Mouse (Mus musculus) 3134 (cell line): ENCODE data around the gene Ptov1.
"Not testable (repeated sequence)": the region's sequence is repeated elsewhere in the genome, so short reads cannot be mapped to it uniquely, and the experiment has no call there.

Source experiments
- DNase-seq: peaks from one replicate; pipeline ENCODE4 v3.0.0-alpha.2; 2011; ENCODE audit warnings: low spot score; ENCODE audit not compliant: insufficient read length; ENCODE audit errors: extremely low read depth

The Ptov1 gene

DNA sequence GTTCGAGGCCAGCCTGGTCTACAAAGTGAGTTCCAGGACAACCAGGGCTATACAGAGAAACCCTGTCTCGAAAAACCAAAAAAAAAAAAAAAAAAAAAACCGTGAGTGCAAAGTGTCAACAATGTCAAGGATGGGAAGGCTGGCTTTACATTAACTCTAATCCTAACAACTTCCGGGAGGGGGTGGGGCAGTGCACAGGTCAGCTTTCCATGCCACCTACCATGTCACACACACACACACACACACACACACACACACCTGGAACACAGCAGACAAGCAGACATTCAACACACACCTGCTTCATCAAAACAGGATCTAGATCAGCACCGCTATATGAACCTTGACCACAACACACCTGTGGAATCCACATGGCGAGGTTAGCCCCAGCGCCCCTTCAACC is 20.6 kb upstream of the Ptov1 start:
- DNase-seq = no peak

DNA sequence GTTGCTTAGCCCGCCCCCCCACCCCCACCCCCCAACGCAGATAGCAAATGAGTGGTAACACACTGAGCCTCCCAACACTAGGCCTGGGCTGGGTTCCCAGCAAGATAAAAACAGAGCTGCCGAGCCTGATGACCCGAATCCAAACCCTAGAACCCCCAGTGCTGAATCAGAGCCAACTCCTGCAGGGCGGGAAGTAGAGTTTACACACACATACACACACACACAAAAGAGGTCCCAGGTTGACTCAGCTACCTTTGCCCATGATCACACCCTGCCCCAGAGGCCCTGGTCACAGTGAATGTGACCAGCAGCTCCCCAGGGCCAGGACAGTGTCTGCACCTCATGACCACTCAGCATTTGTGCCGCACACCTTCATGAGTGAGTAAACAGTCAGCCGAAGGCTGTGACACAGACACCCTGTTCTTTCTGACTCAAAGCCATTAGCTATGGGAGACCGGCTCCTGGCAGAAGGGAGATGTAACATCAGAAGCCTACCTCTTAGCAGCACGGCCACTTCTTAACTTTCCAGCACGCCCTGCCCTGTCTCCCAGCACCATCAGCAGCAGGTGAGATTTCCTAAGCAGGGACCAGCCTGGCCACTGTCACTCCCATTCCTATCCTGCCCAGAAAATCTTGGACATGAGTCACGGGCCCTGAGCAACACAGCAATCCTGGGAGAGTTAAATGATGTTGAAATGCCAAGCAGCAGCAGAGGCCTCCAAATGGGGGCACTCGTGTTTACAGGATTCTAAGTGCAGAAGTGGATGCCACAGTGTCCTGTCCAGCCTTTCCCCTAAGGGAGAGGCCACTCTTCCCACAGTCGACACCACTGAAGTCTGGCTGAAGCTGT is 18.9 kb upstream of the Ptov1 start:
- DNase-seq = peak; percentile 48

- DNase-seq = no peak
These were observed 17.4 kb upstream of the Ptov1 start for GRCm38 (mm10) chr7:44886964-44887363.

DNA sequence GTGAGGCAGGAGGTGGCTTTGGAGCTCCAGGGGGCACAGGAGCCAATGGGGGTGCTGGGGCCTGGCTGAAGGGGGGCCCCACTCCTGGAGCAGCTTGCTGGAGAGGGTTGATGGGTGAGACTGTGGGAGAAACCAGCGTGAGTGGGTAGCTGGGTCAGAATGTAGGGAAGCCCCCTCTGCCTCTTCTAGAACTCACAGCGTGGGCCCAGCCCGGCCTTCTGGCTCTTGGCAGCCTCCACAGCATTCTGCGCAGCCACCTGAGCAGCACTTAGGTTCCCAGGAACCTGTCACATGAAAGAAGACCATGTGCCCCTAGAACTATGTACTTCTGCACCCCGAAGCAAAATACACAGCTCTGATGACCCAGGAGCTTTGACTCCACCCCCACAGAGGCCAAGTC is 15.0 kb upstream of the Ptov1 start:
- no peak for DNase-seq

DNA sequence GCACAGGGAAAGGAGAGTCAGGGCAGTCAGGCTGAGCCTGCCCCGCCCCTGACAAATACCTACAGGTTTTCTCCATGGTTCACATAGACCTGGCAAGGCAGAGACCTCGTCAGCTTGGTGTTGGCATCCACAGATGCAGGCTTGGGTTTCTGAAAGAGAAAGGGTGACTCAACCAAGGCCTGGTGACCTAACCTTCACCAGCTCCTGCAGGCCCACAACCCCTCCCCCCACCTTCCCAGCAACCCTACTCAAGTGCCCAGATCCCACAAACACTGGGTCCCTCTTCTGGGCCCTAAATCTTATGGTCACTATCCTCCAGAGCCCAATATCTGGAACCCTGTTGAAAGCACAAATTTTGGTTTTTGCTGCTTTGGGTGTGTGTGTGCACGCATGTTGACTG is 13.4 kb upstream of the Ptov1 start:
- DNase-seq = no peak

- DNase-seq = no peak
These were observed 8.2 kb upstream of the Ptov1 start for GRCm38 (mm10) chr7:44877833-44878232.

- DNase-seq = not testable (repeated sequence)
These were observed 2.2 kb upstream of the Ptov1 start for GRCm38 (mm10) chr7:44871774-44872173.

GRCm38 (mm10) chr7:44871181-44871580 is 1.6 kb upstream of the Ptov1 start:
- DNase-seq = no peak

DNA sequence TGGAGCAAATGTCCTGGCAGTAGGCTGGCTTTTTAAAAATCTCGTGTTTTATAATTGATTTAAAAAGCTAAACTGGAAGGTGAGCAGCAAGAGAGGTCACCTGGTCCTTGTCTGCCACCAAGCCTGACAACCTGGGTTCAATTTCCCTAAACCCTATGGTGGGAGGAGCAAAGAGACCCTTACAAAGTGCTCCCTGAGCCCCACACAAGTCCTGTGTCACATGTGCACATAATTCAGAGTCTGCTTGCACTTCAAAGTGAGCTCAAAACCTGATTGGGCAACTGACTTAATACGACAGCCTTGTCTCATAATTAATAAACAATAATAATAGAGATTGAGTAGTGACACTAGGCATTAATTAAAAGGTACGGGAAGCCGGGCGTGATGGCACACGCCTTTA is 1.0 kb upstream of the Ptov1 start:
- no peak for DNase-seq

GRCm38 (mm10) chr7:44868919-44869696 is 480 bp downstream of the Ptov1 start:
- peak; percentile 71 for DNase-seq

- no peak for DNase-seq
These were observed 1.1 kb downstream of the Ptov1 start for GRCm38 (mm10) chr7:44868465-44868864.

- no peak for DNase-seq
These were observed 1.8 kb downstream of the Ptov1 start for GRCm38 (mm10) chr7:44867802-44868201.

DNA sequence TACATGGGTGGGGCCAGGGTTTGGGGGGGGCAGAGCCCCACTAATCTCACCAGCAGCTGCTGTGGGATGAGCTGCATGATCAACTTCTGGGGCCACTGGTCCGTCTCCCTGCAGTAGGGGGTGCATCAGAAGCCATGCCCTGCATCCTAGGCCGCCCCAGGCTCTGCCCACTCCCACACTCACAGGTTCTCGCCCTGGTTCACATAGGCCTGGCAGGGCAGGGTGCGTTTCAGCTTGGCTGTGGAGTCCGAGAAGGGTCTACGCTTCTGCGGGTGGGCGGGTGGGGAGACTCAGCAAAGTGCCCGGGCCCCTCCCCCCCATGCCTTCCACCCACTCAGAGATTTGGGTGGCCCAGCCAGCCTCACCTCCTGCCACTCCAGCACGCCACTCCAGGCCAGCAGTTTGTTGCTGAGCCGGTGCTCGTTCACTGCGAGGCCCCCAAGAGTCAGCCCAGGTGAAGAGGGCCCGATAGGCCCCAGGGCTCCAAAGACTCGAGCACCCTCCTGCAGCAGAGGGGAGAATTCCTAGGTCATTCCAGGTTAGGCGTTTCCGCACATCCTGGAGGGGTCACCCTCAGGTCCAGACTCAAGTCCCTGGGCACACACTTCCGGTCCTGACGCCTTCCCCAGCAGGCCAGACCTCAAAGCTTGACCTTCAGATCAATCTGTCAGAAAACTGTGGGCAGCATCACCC is 2.4 kb downstream of the Ptov1 start:
- DNase-seq = no peak

DNA sequence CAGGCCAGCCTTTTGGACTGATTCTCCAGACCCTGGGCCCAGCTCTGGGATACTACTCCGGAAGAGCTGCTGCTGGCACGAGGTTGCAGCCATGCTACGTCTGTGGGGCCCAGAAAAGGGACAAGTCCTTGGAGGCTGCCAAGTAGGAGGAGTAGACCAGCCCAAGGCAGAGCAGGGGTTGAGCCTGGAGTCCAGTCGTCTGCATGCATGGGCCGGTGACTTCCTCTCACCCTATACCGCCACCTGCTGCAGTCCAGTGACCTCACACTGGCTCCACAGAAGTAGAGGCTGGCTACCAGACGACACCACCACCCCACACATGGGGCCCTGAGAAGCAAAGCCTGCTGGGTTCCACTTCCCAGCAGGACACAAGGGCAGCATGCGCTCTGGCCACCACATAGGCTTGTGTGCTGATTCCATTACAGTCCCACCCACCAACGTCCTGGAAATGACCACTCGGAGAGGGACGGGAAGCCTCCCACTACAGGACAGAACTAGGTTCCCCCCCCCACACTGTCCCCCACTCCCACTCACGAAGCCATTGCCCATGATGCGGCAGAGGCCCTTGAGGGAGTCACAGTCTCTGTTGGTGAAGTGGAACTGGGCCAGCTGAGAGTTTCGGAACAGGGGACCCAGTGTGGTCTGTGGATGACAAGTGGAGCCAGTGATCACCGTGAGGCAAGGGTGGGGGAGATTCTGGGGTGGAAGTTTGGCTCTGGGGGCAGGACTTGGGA is 3.1 kb downstream of the Ptov1 start:
- DNase-seq = peak; percentile 64

DNA sequence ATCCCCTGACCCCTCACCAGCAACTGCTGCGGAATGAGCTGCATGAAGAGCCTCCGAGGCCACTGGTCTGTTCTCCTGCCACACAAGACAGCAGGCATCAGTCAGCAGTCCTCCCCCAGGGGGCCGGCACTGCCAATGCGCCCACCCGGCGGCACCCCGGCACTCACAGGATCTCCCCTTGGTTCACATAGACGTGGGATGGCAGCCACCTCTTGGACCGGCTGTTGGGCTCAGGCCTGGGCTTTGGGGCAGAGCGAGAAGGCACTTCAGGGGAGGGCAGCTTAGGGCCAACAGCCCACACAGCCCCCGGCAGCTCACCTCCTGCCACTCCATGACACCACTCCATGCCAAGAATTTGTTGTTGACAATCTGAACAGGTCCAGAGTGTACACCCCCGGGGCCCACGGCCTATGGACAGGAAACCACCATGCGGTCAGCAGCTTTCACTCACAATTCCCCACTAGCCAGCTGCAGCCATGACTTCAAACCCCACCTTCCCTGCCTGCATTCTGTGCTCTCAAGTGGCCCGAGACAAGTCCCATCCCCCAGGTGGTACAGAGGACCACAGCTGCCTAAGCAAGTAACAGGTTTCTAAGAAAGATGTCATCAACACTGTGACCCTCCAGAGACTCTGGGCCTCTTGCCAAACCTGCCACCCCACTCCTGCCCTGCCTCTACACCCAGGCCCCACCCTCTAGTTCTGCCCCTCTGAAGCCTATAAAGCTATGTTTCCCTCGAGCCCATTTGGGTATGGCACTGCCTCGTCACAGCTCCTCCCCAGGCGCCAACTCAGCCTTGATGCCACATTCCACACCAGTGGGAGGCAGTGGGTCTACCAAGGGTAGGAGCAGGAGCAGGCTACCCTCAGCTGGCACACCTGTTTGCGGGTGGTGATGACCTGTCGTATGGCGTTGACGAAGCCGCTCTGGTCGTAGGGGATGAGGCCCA is 4.7 kb downstream of the Ptov1 start:
- DNase-seq = no peak

GRCm38 (mm10) chr7:44863982-44864494 is 5.5 kb downstream of the Ptov1 start:
- DNase-seq = no peak

DNA sequence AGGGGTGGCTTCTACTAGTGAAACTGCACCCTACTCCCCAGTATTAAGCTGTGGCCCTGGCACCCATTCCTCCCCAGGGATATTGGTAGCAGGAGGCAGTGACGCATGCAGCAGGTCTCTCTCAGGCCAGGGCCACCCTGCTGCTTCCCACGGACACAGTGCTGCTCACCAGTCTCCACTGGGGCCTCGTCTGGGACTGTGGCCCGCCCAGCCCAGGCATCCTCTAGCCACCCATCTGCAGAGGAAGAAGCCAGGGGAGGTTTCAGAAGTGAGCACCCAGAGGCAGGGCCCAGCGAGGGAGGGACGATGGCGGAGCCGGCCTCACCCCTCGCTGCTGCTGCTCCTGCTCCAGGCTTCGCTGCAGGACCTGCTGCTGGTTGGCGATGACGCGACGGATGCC is 6.4 kb downstream of the Ptov1 start:
- no peak for DNase-seq

DNA sequence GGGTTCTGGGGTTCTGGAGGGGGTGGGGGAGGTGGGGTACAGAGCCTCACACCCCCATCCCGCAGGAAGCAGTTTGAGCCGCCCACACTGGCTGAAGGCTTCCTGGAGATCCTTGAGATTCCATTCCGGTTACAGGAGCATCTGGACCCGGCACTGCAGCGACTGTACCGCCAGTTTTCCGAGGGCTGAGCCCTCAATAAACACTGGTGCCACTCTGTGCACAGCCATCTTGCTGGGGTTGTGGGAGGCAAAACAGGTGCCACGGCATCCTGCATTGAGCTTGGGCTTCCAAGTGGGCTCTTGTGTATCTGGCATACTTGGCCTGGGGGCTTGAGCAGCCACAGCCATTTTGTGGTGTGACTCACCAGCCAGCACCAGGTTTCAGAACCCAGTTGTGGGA is 7.2 kb downstream of the Ptov1 start:
- DNase-seq = no peak

DNA sequence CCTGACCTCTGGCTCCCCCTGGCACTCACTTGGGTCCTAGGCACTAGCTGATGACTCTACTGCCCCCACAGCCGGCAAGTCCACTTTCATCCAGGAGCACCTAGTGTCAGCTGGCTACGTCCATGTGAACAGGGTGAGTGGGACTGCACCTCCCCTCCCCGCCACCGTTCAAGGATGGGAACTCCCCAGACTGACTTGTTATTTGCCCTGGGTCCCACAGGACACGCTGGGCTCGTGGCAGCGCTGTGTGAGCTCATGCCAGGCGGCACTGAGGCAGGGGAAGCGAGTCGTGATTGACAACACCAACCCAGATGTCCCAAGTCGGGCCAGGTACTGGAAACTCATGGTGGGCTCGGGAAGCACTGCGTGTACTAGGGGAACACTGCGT is 8.2 kb downstream of the Ptov1 start:
- DNase-seq = no peak
